Mouse (Mus musculus) common myeloid progenitor, adult 5-6 weeks (primary cell): ENCODE measurements around the gene Rptor. TPM values are rescaled to one million over a fixed set of nuclear protein-coding genes. Genes with fewer than 3 reads are reported as not detected.

Experiments
- ATAC-seq: replicated peaks from 2 replicates; pipeline ENCODE4 v1.8.0; 2016; ENCODE audit warnings: low read depth, mild to moderate bottlenecking, moderate TSS enrichment, inconsistent platforms; ENCODE audit not compliant: poor library complexity, severe bottlenecking
- total RNA-seq: library from RNA; stranded (forward); fragments of 200-1000, 187-1606 nt; gene quantifications from 2 replicates; pipeline ENCODE4 v1.2.3, GENCODE M21; 2017

The Rptor gene
- total RNA-seq, 1 experiment from 2014 or later, result 18.6 TPM

- ATAC-seq, result no peak
These were observed 117.7 kb downstream of the Rptor start for GRCm38 (mm10) chr11:119720101-119721048.

GRCm38 (mm10) chr11:119724709-119725108 is 122.0 kb downstream of the Rptor start:
- no peak for ATAC-seq

- no peak for ATAC-seq
These were observed 128.7 kb downstream of the Rptor start for GRCm38 (mm10) chr11:119731382-119731781.

- ATAC-seq, result no peak
These were observed 129.7 kb downstream of the Rptor start for GRCm38 (mm10) chr11:119732362-119732761.

GRCm38 (mm10) chr11:119732961-119733656 is 130.4 kb downstream of the Rptor start:
- no peak for ATAC-seq

GRCm38 (mm10) chr11:119733657-119733990 is 130.9 kb downstream of the Rptor start:
- no peak for ATAC-seq

GRCm38 (mm10) chr11:119735152-119735551 is 132.4 kb downstream of the Rptor start:
- no peak for ATAC-seq

GRCm38 (mm10) chr11:119738990-119739846 is 136.5 kb downstream of the Rptor start:
- no peak for ATAC-seq

- no peak for ATAC-seq
These were observed 138.7 kb downstream of the Rptor start for GRCm38 (mm10) chr11:119741401-119741800.

- ATAC-seq, result no peak
These were observed 141.7 kb downstream of the Rptor start for GRCm38 (mm10) chr11:119744436-119744835.

- ATAC-seq, result no peak
These were observed 142.6 kb downstream of the Rptor start for GRCm38 (mm10) chr11:119745333-119745732.

- ATAC-seq, result no peak
These were observed 151.8 kb downstream of the Rptor start for GRCm38 (mm10) chr11:119754459-119754858.

- no peak for ATAC-seq
These were observed 155.5 kb downstream of the Rptor start for GRCm38 (mm10) chr11:119758214-119758613.

GRCm38 (mm10) chr11:119758705-119759327 is 156.1 kb downstream of the Rptor start:
- no peak for ATAC-seq

GRCm38 (mm10) chr11:119762911-119763310 is 160.2 kb downstream of the Rptor start:
- no peak for ATAC-seq

- no peak for ATAC-seq
These were observed 163.3 kb downstream of the Rptor start for GRCm38 (mm10) chr11:119766023-119766422.

- no peak for ATAC-seq
These were observed 164.2 kb downstream of the Rptor start for GRCm38 (mm10) chr11:119766782-119767459.

- no peak for ATAC-seq
These were observed 164.8 kb downstream of the Rptor start for GRCm38 (mm10) chr11:119767525-119767924.

GRCm38 (mm10) chr11:119768511-119768910 is 165.8 kb downstream of the Rptor start:
- no peak for ATAC-seq
